Mouse (Mus musculus) bone marrow, adult 2 months (tissue): ENCODE measurements around the gene Atp2a1.

Experiments
- CTCF ChIP-seq: fragments of 200-500 bp; IDR thresholded peaks from 2 replicates; pipeline ENCODE4 v1.5.1; 2011; ENCODE audit warnings: low read length, control low read depth; ENCODE audit not compliant: control insufficient read depth, insufficient read depth
- POLR2A ChIP-seq: fragments of 200-500 bp; IDR thresholded peaks from 2 replicates; pipeline ENCODE4 v1.6.1; 2011; ENCODE audit warnings: low read depth, mild to moderate bottlenecking, control low read depth, low read length, borderline replicate concordance; ENCODE audit not compliant: control insufficient read depth

GRCm38 (mm10) chr7:126491005-126491404 lies 28.1 kb upstream of the Atp2a1 start:
- TF ChIP-seq CTCF (no peak), POLR2A (no peak)
